Mouse (Mus musculus) stomach, postnatal 0 days (tissue): ENCODE results near the gene Drd4.

Source experiments
- CTCF ChIP-seq: IDR thresholded peaks from 2 replicates; pipeline ENCODE4 v1.5.1; 2016; ENCODE audit warnings: antibody characterized with exemption, low read depth, mild to moderate bottlenecking, moderate library complexity
- EP300 ChIP-seq: optimal IDR thresholded peaks from 2 replicates; pipeline ENCODE3; 2016; ENCODE audit warnings: antibody characterized with exemption

DNA sequence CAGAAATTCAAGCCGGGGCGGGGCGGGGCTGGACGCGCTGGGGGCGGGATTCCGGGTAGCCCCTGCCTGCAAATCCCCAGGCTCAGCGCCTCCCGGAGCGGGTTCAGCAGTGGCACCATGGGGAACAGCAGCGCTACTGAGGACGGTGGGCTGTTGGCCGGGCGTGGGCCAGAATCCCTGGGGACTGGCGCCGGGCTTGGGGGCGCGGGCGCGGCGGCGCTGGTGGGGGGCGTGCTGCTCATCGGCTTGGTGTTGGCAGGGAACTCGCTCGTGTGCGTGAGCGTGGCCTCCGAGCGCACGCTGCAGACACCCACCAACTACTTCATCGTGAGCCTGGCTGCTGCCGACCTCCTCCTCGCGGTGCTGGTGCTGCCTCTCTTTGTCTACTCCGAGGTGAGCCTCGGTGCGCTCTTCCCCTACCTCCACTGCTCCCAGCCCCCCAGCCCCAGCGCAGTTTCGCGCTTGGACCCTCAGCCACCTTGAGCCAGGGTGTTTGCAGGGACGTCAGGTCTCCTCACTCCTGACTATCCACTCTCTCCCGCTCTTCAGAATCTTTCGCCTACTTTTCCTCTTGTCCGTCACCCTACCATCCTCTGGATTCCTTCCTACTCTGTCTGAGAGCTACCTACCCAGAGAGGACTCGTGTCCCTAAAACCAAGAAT, at the start of gene Drd4:
- TF ChIP-seq EP300, result no peak
- no peak for TF ChIP-seq CTCF
